Mouse (Mus musculus) myocyte (in vitro differentiated cells): ENCODE measurements at regions not wholly inside any gene's neighbourhood (a gene's known extent, or its start where the extent isn't known, plus 50 kb on each side); places are given as distances from the start of the nearest gene placed in this dataset.

Experiments used
- H3K27me3 ChIP-seq: one replicate; pipeline ENCODE4 v1.6.1; 2011; ENCODE audit not compliant: control insufficient read depth, insufficient read depth, insufficient read length
- H3K36me3 ChIP-seq: one replicate; pipeline ENCODE4 v1.6.1; 2011; ENCODE audit not compliant: control insufficient read depth, insufficient read depth
- H3K4me2 ChIP-seq: one replicate; pipeline ENCODE4 v1.6.1; 2011; ENCODE audit warnings: low read depth, control low read depth
- H3K4me3 ChIP-seq: one replicate; pipeline ENCODE4 v1.5.1; 2011; ENCODE audit warnings: mild to moderate bottlenecking, control low read depth, moderate library complexity
- H3K79me2 ChIP-seq: one replicate; pipeline ENCODE4 v1.6.1; 2011; ENCODE audit not compliant: control insufficient read depth, insufficient read depth
- H3ac ChIP-seq: one replicate; pipeline ENCODE4 v1.6.1; 2011; ENCODE audit not compliant: control insufficient read depth, insufficient read length
- CEBPB ChIP-seq: IDR thresholded peaks from 2 replicates; pipeline ENCODE4 v1.6.1; 2011; ENCODE audit warnings: mild to moderate bottlenecking, moderate library complexity; ENCODE audit not compliant: poor library complexity, insufficient read depth, severe bottlenecking
- E2F4 ChIP-seq: IDR thresholded peaks from one replicate; pipeline ENCODE4 v1.6.1; 2011; ENCODE audit warnings: mild to moderate bottlenecking, control low read depth, moderate library complexity; ENCODE audit not compliant: insufficient read depth
- MAX ChIP-seq: IDR thresholded peaks from one replicate; pipeline ENCODE4 v1.6.1; 2011; ENCODE audit warnings: low read depth, mild to moderate bottlenecking, control low read depth
- MYOD1 ChIP-seq, 3 experiments: IDR thresholded peaks; one replicate each; pipeline ENCODE4 v1.6.1; 2011; ENCODE audit warnings: control low read depth in 2 of 3, low read depth in 2 of 3, mild to moderate bottlenecking in 2 of 3, moderate library complexity in 1 of 3; ENCODE audit not compliant: insufficient read length in 2 of 3, control insufficient read depth in 1 of 3
- MYOG ChIP-seq, 3 experiments: IDR thresholded peaks; one replicate each; pipeline ENCODE4 v1.6.1; 2011; ENCODE audit warnings: control low read depth in 2 of 3, low read depth in 2 of 3, mild to moderate bottlenecking in 2 of 3; ENCODE audit not compliant: insufficient read length in 2 of 3, control insufficient read depth in 1 of 3, insufficient read depth in 1 of 3
- POLR2A ChIP-seq: IDR thresholded peaks from one replicate; pipeline ENCODE4 v1.6.1; 2011; ENCODE audit warnings: low read depth, mild to moderate bottlenecking, control low read depth, moderate library complexity; ENCODE audit not compliant: insufficient read length
- POLR2AphosphoS2 ChIP-seq: IDR thresholded peaks from one replicate; pipeline ENCODE4 v1.6.1; 2011; ENCODE audit warnings: low read depth, control low read depth; ENCODE audit not compliant: insufficient read length
- REST ChIP-seq: IDR thresholded peaks from one replicate; pipeline ENCODE4 v1.6.1; 2011; ENCODE audit warnings: mild to moderate bottlenecking, control low read depth, moderate library complexity; ENCODE audit not compliant: insufficient read depth, insufficient read length
- SRF ChIP-seq: IDR thresholded peaks from one replicate; pipeline ENCODE4 v1.6.1; 2011; ENCODE audit warnings: low read depth; ENCODE audit not compliant: control insufficient read depth, insufficient read length
- TCF12 ChIP-seq: IDR thresholded peaks from one replicate; pipeline ENCODE4 v1.6.1; 2011; ENCODE audit warnings: mild to moderate bottlenecking, control low read depth; ENCODE audit not compliant: poor library complexity, insufficient read depth, severe bottlenecking
- TCF3 ChIP-seq: IDR thresholded peaks from one replicate; pipeline ENCODE4 v1.6.1; 2011; ENCODE audit warnings: low read depth, control low read depth; ENCODE audit not compliant: insufficient read length
- USF1 ChIP-seq: IDR thresholded peaks from one replicate; pipeline ENCODE4 v1.6.1; 2011; ENCODE audit warnings: low read depth, mild to moderate bottlenecking, control low read depth, moderate library complexity

DNA sequence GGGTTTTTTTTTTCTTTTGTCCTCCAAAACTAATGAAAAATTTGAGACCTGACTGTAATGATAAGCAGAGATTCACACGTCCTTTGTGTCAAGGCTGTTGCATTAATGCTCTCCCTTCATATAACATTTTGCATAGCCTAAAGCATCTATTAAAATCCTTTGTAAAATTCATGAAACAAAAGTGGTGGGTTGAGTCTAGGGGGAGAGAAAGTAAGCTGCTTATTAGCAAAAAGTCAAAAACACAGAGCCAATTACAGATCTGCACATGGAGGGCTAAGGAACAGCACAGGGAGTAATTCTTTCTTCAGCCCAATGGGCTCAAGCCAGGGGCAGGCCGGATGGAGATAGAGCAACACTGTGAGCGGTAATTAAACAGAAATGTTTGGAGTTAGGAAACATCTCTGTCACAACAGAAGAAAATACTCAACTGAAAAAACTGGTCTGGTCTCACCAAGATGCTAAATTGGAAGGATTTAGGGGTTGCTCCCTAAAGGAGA, 298.3 kb upstream of the Atp5g3 start:
- Histone ChIP-seq H3K27me3 (no peaks in the 10 kb centered on the region), H3ac (no peak overlapping the region), H3K4me3 (no peak overlapping the region), H3K36me3 (no peaks in the 10 kb centered on the region), H3K79me2 (no peaks in the 10 kb centered on the region), H3K4me2 (no peak overlapping the region)
- no peak for TF ChIP-seq MYOD1 (IDR thresholded peaks at IDR 0.05; ENCODE audit: control insufficient read depth in 1 of 3, insufficient read length in 2 of 3, low read depth in 2 of 3)
- TF ChIP-seq E2F4: no peak
- no peak for TF ChIP-seq MYOG (IDR thresholded peaks at IDR 0.05; ENCODE audit: control insufficient read depth in 1 of 3, insufficient read depth in 1 of 3, insufficient read length in 2 of 3, low read depth in 2 of 3)
- no peak for TF ChIP-seq USF1
- no peak for TF ChIP-seq TCF3
- no peak for TF ChIP-seq POLR2AphosphoS2
- no peak for TF ChIP-seq REST
- TF ChIP-seq SRF: no peak
- TF ChIP-seq CEBPB: no peak

- no peak for TF ChIP-seq E2F4
- TF ChIP-seq MYOD1 (IDR thresholded peaks at IDR 0.05; ENCODE audit: control insufficient read depth in 1 of 3, insufficient read length in 2 of 3, low read depth in 2 of 3): no peak
- TF ChIP-seq USF1: no peak
- TF ChIP-seq TCF12: no peak
- no peak for TF ChIP-seq CEBPB
- Histone ChIP-seq H3K79me2 (no peaks in the 10 kb centered on the region), H3ac (no peak overlapping the region), H3K36me3 (no peaks in the 10 kb centered on the region), H3K27me3 (no peaks in the 10 kb centered on the region), H3K4me2 (no peak overlapping the region), H3K4me3 (no peak overlapping the region)
These were observed 296.3 kb upstream of the Atp5g3 start for GRCm38 (mm10) chr2:74207440-74207839.

DNA sequence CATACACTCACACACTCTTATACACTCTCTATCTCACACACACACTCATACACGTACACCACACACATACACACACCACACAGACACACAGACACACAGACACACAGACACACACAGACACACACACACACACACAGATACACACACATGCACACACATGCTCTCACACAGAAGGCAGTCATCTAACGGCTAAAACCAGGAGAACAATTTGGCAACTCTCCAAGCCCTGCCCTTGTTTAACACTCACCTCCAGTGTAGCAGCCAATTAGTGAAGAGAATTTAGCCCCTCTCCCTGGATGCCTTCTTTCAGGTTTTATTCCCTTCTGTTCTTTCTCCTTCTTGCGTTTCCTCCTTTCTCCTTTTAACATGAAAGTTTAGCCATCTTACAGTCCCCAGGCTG, 291.6 kb upstream of the Atp5g3 start:
- Histone ChIP-seq H3K4me3 (no peak overlapping the region), H3ac (no peak overlapping the region), H3K36me3 (no peaks in the 10 kb centered on the region), H3K4me2 (no peak overlapping the region), H3K79me2 (no peaks in the 10 kb centered on the region), H3K27me3 (peaks cover 11% of the 10 kb centered on the region)
- TF ChIP-seq POLR2AphosphoS2 (no peak), TCF12 (no peak), MYOD1 (IDR thresholded peaks at IDR 0.05; ENCODE audit: control insufficient read depth in 1 of 3, insufficient read length in 2 of 3, low read depth in 2 of 3) (no peak), POLR2A (no peak), REST (no peak), CEBPB (no peak), MYOG (IDR thresholded peaks at IDR 0.05; ENCODE audit: control insufficient read depth in 1 of 3, insufficient read depth in 1 of 3, insufficient read length in 2 of 3, low read depth in 2 of 3) (no peak), USF1 (no peak), E2F4 (no peak), SRF (no peak), MAX (no peak), TCF3 (no peak)

GRCm38 (mm10) chr2:74201608-74202323, 290.6 kb upstream of the Atp5g3 start:
- peaks cover 11% of the 10 kb centered on the region for H3K27me3 ChIP-seq

DNA sequence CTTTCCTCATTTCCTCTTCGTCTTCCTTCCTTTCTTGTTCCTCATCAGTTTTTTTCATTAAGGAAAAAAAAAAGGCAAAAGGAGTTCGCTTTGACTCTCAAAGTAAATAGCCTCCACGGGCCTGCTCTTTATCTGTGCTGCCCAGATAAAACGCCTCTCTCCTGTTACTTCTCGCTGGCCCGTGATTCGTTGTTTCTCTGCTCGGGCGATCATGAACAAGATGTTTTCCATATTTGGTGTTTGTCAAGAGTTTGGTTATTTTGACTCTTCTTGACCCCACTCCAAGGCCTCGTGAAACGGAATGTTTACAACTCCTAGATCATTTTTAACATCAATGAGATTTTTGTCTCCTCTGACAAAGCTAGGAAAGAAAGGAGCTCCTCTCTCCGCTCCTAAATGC, 288.4 kb upstream of the Atp5g3 start:
- peaks cover 11% of the 10 kb centered on the region for H3K27me3 ChIP-seq
- no peak for TF ChIP-seq CEBPB
- TF ChIP-seq TCF12: no peak
- TF ChIP-seq SRF: no peak
- no peak for TF ChIP-seq USF1
- no peak for TF ChIP-seq E2F4
- H3K36me3 ChIP-seq: no peaks in the 10 kb centered on the region
- H3K4me3 ChIP-seq: no peak overlapping the region
- no peak overlapping the region for H3ac ChIP-seq
- no peaks in the 10 kb centered on the region for H3K79me2 ChIP-seq
- no peak overlapping the region for H3K4me2 ChIP-seq

More at GRCm38 (mm10) chr2:74201608-74202323, 290.6 kb upstream of the Atp5g3 start:
- H3ac ChIP-seq: no peak overlapping the region
- H3K4me2 ChIP-seq: no peak overlapping the region
- H3K4me3 ChIP-seq: no peak overlapping the region
- no peaks in the 10 kb centered on the region for H3K79me2 ChIP-seq
- H3K36me3 ChIP-seq: no peaks in the 10 kb centered on the region
- TF ChIP-seq POLR2AphosphoS2 (no peak), TCF3 (no peak), MYOG (IDR thresholded peaks at IDR 0.05; ENCODE audit: control insufficient read depth in 1 of 3, insufficient read depth in 1 of 3, insufficient read length in 2 of 3, low read depth in 2 of 3) (no peak), REST (no peak), CEBPB (no peak), MYOD1 (IDR thresholded peaks at IDR 0.05; ENCODE audit: control insufficient read depth in 1 of 3, insufficient read length in 2 of 3, low read depth in 2 of 3) (no peak), MAX (no peak), SRF (no peak), USF1 (no peak), POLR2A (no peak), TCF12 (no peak)
